11 mouse cellular contexts compared by ENCODE assay signal in the genomic region with DNA sequence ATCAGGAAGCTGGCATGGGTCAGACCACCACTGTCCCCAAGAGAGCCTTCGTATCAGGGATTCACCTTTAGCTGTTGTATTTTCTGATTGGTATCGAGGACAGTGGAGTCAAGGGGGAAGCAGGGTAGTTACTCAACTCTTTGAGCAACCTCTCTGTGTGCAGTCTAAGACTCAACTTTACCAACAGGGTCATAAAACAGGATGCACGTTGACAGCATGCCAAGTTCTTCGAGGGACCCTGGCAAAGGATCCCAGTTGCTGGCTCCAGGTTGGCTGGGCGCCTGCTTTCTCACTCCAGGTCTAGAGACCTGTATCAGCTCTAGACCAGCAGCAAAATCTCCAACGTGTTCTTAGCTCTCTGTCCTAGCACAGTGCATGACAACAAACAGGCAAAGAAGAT.
DNase-seq lines count a peak whose midpoint lies in the region; TF ChIP-seq lines count a peak whose summit lies in the region.
"Had no signal": no experiment of that assay in that cellular context is flagged by ENCODE, and none has a peak within 500 bp of the region (broad histone marks: within the 10 kb centered on the region; RNA-seq: fewer than 3 reads in every experiment).

No protein-coding gene starts in this region.

- H3K36me3 ChIP-seq in spleen, adult 2 months (ENCODE audit: control insufficient read depth, insufficient read depth, low read length), result no peaks in the 10 kb centered on the region
- H3K36me3 ChIP-seq: limb, embryonic 15.5 days; midbrain, embryonic 13.5 days; neural tube, embryonic 15.5 days had no signal

- TF ChIP-seq POLR2A in spleen, adult 2 months (IDR thresholded peaks at IDR 0.05; ENCODE audit: low read depth, low read length), result no peak

- TF ChIP-seq CTCF in spleen, adult 2 months (IDR thresholded peaks at IDR 0.05; ENCODE audit: extremely low read depth, insufficient read depth, insufficient read length, insufficient replicate concordance), result no peak

- 51% methylated on average over 6 of the region's 6 CpGs for WGBS in spleen, adult 2 months

- DNase-seq in adrenal gland, postnatal 14 days, result peak; percentile 48
- no peak for DNase-seq in adrenal gland, adult 8-10 months
- DNase-seq in kidney, postnatal 14 days, result peak; percentile 20
- no peak for DNase-seq in kidney, adult 18-20 months
- no peak for DNase-seq in spleen, adult 2 months (ENCODE audit: low read depth in 1 of 2, low spot score in 2 of 2)
- DNase-seq in spleen, adult 18-20 months, result no peak
- DNase-seq in frontal cortex, postnatal 10 days (ENCODE audit: low spot score in 2 of 2), result no peak
- no peak for DNase-seq in natural killer cell, adult 2 months (ENCODE audit: low spot score in 2 of 2)

- H3K4me3 ChIP-seq in spleen, adult 2 months (ENCODE audit: extremely low read depth, insufficient read depth, insufficient read length), result no peak overlapping the region
- H3K4me3 ChIP-seq: limb, embryonic 15.5 days; midbrain, embryonic 13.5 days; neural tube, embryonic 15.5 days had no signal

- H3K27me3 ChIP-seq in spleen, adult 2 months (ENCODE audit: control insufficient read depth, insufficient read depth, low read length), result no peaks in the 10 kb centered on the region
- H3K27me3 ChIP-seq: limb, embryonic 15.5 days; midbrain, embryonic 13.5 days; neural tube, embryonic 15.5 days had no signal

- peak overlapping the region; percentile 26; the same call in 1 of the 2 replicates for H3K27ac ChIP-seq in spleen, adult 2 months (ENCODE audit: insufficient read depth, low read length)
- H3K27ac ChIP-seq: limb, embryonic 15.5 days; midbrain, embryonic 13.5 days; neural tube, embryonic 15.5 days had no signal

- no peaks in the 10 kb centered on the region for H3K4me1 ChIP-seq in spleen, adult 2 months (ENCODE audit: control insufficient read depth, insufficient read depth, insufficient read length)
- H3K4me1 ChIP-seq: limb, embryonic 15.5 days; midbrain, embryonic 13.5 days; neural tube, embryonic 15.5 days had no signal

Comparison
In these comparisons a context has a peak if more than half of its experiments do, and no peak if none do; other contexts are left out.
1. DNase-seq: peak in adrenal gland, postnatal 14 days (single experiment) and kidney, postnatal 14 days (single experiment); none in adrenal gland, adult 8-10 months (single experiment), kidney, adult 18-20 months (single experiment), spleen, adult 2 months (0 of 2), spleen, adult 18-20 months (0 of 2), frontal cortex, postnatal 10 days (0 of 2) and natural killer cell, adult 2 months (0 of 2).